Mouse (Mus musculus): ENCODE data around the gene Gm1673. TPM values are rescaled to one million over a fixed set of nuclear protein-coding genes. Genes with fewer than 3 reads are reported as not detected.

Gm1673 gene
- polyA plus RNA-seq, 1 experiment from 2014 or later, result 96.5 TPM

Other genes starting within 250 kb of the Gm1673 start
- 40.8 and 41.7 TPM in 2 replicates for gene Letm1, start 200.6 kb upstream of the Gm1673 start, polyA plus RNA-seq (2015; fragmentation: Nextera tagmentation; extraction: Ambion mirVana)
- gene Nsd2, start 162.7 kb upstream of the Gm1673 start, polyA plus RNA-seq (2015; fragmentation: Nextera tagmentation; extraction: Ambion mirVana), result 32.1 and 37.1 TPM in 2 replicates
- gene Nelfa, start 47.0 kb upstream of the Gm1673 start, polyA plus RNA-seq (2015; fragmentation: Nextera tagmentation; extraction: Ambion mirVana), result 53.3 and 57.7 TPM in 2 replicates
- 0.36 and 0.43 TPM in 2 replicates for gene Nat8l, start 12.6 kb downstream of the Gm1673 start, polyA plus RNA-seq (2015; fragmentation: Nextera tagmentation; extraction: Ambion mirVana)
- gene Poln, start 186.0 kb downstream of the Gm1673 start, polyA plus RNA-seq (2015; fragmentation: Nextera tagmentation; extraction: Ambion mirVana), result 3.3 and 3.9 TPM in 2 replicates
- 28.1 and 29.4 TPM in 2 replicates for gene Haus3, start 186.1 kb downstream of the Gm1673 start, polyA plus RNA-seq (2015; fragmentation: Nextera tagmentation; extraction: Ambion mirVana)
- 40.3 and 42.4 TPM in 2 replicates for gene Mxd4, start 204.3 kb downstream of the Gm1673 start, polyA plus RNA-seq (2015; fragmentation: Nextera tagmentation; extraction: Ambion mirVana)

All from limb, embryonic 15.5 days (tissue).